Mouse (Mus musculus) MEL-GATA-1-ER (cell line): Measurements from ENCODE around the gene Pcnx2.
A peak's percentile ranks its signal among the peaks of the same experiment; 100 is the strongest.

Source experiments
- DNase-seq: peaks from one replicate; pipeline ENCODE4 v3.0.0-alpha.2; 2012; ENCODE audit warnings: low read depth; ENCODE audit errors: extremely low read depth

Pcnx2 gene

DNA sequence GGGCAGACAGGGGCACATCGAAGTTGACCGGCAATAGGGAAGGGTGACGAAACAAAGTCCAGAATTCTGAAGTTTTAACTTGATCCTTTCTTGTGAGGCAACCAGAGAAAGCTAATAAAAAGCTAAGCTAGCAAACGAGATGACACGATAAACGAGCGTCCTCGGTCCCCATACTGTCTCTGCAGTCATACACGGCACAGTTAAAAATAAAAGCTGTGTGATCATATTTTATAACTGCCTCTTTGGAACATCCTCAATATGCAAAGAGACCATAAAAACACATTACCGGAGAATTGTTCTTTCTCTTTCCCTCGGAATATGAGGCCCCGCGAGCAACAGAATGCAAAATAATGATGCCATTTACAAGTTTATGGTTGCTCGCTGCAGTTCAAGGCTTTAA lies 76.1 kb downstream of the Pcnx2 start:
- DNase-seq, result no peak

DNA sequence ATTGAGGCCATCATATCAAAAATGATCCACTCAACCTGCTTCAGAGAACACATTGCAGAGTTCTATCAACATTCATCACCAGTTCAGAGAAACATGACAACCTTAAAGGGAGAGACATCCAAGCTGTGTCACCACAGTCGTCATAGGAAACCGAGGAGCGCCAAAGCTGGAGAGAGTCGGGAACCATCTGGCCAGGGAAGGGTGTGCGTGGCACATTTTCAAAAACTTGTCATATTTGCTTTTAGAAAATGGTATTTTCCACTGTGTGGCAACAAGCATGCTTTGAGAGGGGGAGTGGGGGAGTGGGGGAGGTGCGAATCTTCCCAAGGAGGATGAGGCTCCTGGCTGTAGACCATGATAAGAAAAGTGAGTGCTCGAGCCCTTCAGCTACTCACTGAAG lies 78.3 kb downstream of the Pcnx2 start:
- no peak for DNase-seq

DNA sequence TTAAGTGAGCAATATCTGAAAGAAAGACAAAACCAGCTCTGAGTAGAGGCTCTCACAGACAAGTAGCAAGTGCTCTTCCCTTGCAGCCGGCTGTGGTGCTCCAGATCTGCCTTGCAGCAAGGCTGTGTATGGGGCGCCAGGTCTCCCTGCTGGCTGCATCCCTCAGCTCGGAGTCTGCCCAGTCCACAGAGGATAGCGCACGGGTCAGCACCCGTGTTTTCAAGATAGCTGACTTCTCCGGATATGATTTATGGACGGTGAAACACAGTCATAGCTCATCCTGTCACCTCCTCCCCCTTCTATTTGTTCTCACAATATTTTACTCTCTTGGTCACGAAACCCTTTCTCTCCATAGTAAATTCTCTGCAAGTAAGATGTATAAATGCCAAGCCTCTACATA lies 79.3 kb downstream of the Pcnx2 start:
- DNase-seq, result no peak

DNA sequence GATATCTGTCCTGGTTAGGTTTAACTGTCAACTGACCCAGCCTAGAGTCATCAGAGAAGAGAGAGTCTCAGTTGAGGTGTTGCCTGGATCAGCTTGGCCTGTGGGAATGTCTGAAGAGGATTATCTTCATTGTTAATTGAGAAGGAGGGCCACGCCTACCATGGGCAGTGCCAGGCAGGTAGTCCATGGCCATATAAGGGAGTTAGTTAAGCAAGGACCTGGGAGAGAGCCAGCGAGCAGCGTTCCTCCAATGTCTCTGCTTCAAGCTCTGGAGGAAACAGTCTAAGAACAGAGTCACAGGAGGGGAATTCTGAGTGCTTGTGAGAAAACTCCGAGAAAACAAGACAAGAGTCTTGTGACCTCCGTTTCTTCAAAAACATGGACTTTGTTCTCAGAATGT lies 81.4 kb downstream of the Pcnx2 start:
- no peak for DNase-seq

DNA sequence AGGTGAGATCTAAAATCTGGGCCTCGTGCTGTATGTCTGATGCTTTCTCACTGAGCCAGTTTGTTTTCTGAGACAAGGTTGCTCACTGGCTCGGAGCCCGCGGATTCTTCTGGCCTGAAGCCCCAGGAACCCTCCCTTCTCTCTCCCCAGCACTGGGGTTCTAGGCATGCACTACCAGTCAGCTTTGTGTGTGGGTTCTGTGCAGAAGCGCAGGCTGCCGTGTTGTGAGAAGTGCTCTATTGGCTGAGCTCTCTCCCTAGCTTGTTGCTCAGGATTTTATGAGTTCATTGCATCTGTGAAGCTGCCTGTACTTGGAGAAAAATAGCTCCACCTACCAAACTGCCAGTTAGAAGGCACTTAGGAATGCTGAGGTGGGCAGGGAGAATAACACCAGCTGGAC lies 89.3 kb downstream of the Pcnx2 start:
- DNase-seq, result no peak

DNA sequence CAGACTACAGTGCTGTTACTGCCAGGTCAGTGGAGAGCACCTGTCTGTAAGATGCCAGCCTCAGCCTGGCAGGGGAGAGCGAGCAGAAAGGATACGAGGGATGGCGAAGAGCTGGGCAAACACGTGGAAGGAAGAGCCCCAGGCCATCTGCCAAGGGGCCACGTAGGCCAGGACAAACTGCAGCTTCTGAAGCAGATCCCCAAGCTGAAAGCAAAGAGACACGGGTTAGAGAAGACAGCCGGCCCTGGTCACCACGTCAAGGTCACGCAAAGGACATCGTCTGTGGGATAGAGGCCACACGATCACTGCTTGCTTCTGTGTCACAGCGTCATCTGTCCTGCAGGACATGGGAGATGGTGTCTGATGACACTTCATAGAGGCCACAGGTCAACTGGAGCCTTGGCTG lies 90.2 kb downstream of the Pcnx2 start:
- DNase-seq, result no peak

DNA sequence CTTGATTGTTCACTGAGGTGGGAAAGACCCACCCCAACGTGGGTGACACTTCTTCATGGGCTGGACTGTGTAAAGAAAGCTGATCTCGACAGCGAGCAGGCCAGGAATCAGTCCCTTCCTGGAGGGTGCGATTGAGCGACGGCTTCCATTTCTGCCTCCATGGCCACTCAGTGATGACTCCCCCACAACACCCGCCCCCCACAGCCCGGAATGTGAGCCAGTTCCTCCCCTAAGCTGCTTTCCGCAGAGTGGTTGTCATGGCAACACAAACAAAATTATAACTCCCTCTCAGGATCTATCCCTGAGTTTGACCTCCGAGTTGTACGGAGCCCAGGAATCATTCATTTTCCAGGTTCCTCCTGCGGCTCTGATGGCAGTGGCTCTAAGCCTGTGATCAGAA lies 91.7 kb downstream of the Pcnx2 start:
- DNase-seq, result no peak

DNA sequence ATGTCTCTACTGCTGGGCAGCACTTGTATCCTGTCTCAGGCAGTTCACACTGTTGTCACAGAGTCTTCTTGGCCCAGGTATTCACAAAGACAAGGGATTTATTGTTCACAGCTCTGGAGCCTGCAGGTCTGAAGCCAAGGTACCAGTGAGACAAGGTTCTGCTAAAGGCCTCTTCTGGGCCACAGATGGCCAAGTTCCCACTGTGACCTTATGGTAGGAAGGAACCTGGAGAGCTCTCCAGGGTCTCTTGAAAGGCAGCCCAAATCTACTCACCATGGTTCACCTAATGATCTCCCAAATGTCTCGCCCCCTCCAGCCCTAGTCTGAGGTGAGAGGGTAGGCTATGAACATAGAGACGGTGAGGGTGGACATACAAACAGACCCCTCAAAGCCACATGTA lies 101.1 kb downstream of the Pcnx2 start:
- DNase-seq, result no peak

DNA sequence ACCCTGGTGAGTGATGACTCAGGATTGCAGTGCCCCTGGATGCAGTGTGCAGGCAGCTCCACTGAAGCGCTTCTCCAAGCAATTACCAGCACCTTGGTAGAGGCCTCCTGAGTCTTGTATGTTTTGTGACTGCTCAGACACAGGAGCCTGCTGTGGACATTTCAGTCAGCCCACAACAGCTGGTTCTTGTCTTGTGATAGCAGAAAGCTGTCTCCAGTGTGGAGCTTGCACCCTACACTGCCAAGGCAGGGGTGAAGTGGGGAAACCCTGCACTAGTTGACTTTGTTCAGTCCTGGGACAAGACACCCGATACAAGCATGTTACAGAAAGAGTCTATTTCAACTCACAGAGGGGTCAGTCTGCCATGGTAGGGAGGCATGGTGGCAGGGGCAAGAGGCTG lies 102.8 kb downstream of the Pcnx2 start:
- DNase-seq, result no peak

DNA sequence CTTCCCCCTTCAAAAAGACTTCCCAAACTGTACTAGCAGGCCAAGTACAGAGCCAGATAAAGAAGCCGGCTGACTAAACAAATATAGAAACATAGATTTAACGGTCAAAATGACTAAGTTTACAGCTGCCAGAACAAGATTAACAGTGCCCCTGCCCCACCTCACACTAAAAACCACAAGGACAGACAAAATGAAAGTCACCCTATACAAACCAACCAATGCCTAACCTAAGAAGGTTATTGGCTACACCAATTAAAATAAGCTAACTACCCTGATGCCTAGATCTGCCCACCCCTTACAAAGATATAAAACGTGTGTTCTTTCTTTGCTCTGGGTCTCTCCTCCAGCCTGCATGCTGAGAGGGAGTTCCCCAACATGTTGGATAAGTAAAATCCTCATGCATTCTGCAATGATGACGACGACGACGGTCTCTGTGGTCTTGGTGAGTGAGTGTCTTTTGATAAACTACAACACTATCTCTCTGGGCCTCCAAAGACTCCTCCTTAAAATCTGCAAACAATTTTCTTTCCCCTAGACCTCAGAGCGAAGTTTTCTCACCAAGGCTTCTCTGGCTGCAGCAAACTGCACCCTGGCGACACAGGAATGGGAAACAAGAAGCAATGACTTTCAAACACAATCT lies 105.2 kb downstream of the Pcnx2 start:
- peak; percentile 9 for DNase-seq

DNA sequence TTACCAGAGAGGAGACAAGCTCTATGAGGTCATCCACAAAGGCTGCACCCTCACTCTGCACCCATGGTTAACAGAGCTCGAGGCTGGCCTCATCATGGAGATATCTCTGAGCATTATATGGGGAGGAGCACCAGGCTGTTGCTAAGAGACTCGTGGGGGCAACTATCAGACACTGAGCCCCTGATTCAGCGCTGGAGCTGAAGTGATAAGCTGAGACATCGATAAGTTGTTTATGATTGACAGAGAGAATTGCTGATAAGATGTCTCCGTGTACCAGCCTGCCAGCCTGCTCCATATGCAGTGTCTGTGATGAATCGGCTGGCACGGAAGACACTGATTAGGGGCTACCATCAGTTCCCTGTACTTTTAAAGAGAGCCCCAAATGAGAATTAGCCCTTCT lies 111.2 kb downstream of the Pcnx2 start:
- DNase-seq, result no peak

DNA sequence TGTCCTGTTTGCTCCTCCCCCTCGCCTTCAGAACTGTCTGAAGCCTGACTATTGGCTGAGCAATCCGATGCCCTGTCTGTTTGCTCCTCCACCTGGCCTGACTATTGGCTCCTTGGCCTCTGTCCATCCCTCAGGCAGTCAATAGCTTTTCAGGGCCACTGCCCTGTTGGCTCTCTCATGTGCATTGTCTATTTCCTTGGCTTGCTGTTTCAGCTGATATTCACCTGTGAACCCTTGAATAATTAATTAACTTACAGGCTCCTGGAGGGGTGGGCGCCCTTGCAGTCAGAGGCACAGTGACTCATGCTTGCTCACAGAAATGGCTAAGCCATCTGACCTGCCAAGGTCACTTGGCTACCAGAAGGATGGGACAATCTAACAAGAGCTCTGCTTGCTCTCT lies 116.0 kb downstream of the Pcnx2 start:
- no peak for DNase-seq

DNA sequence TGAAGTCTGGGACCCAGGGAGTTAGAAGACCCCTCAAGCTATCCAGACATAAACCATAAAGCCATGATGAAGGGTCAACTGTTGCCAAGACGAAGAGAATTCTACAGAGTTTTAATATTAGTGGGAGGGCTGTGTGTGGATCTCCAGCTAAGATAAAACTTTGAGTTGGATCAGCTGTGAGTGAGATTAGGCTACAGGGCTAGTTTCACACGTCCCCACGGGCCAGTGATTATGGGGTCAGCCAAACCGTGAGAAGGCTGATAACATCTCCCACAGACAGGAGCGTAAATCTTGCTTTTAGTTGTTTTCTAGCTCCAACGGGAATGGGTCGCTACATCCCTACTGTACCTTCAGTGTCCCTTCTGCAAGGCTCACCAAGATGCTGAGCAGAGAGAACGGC lies 118.5 kb downstream of the Pcnx2 start:
- no peak for DNase-seq

DNA sequence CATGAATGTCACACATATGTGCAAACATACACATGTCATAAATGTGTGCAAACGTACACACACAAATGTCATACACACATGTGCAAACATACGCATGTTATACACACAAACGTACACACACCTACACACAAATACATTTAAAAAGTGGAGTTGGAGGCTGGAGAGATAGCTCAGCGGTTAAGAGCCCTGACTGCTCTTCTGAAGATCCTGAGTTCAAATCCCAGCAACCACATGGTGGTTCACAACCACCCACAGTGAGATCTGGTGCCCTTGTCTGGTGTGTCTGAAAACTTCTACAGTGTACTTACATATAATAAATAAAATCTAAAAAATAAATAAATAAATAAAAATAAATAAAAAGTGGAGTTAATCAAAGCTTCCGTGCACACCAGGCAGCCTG lies 119.2 kb downstream of the Pcnx2 start:
- no peak for DNase-seq

DNA sequence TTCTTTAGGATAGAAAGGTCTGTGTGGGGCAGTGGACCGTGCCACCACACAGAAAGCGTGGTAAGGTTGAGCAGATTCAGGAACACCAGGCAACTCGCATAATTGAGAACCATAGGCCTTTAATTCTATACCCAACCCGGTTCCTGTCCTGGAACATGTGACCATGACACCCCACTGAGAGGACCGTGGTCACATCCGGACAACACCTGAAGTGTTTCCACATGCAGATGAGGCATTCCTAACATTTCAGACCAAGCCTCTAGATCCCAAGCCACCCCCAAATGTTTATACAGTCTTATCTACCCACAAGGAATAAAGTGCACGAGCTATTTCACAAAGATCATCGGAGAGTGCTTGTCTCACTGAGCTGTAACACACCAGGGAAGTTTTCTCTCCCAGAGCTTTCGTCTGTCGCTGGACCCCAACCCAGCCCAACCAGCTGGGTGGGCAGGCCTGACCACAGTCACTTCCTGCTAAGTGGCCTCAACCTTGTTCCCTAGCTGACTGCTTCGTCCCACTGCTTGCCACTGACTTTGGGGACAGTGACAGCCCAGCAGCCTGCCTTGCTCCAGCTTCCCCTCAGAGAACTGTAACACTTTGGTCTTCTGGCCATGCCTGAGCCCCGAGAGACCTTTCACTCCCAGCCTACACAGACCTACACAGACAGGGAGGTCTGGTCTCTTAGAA lies 120.5 kb downstream of the Pcnx2 start:
- no peak for DNase-seq

DNA sequence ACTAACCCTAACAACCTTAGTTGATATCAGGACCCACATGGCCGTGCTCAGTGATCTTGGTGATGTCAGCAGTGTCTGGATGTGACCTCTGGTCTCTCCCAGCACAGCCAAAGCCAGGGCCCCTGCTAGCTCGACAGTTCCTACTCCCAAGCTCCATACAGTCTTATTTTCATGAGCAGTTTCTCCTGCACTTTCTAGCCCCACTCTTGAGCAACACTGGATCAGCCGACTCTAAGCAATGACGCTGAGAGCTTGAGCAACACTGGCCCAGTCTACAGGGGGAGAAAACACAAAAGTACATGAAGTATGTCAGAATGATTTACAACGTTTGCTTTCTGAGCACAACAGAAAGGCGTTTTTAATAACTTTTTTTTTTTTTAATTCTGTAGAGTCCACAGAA lies 121.3 kb downstream of the Pcnx2 start:
- no peak for DNase-seq

DNA sequence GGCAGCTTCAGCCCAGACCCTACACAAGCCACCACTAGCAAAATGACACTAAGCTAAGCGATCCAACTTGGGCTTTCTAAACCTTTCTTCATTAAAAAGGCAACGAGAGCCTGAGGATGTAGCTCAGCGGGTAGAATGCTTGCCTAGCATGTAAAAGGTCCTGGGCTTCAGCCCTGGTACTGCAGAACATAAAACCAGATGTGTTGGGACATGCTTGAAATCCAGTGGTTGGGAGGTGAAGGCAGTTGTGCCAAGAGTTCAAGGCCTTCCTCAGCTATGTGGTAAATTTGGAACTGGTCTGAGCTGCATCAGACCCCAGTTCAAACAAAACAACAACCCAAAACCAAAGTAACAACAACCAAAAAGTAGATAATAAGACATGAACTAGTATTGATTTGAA lies 121.8 kb downstream of the Pcnx2 start:
- no peak for DNase-seq

DNA sequence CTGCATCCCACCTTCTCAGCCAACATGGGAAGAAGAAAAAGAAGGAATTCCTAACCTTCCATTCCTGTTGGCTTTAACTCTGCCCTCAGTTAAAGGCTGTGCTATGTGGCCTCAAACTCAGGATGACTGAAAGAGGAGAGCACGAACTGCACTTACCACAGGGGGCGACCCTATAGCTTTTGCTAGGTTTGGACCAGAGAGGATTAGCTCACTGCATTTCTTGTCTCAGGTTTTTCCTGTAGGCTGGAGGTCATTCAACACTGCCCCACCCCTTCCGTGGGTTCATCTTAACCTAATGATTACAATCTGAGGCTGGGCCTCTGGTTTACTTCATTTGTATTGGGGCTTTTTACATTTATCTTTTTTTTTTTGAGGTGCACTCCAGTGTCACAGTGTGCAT lies 123.1 kb downstream of the Pcnx2 start:
- DNase-seq, result no peak

DNA sequence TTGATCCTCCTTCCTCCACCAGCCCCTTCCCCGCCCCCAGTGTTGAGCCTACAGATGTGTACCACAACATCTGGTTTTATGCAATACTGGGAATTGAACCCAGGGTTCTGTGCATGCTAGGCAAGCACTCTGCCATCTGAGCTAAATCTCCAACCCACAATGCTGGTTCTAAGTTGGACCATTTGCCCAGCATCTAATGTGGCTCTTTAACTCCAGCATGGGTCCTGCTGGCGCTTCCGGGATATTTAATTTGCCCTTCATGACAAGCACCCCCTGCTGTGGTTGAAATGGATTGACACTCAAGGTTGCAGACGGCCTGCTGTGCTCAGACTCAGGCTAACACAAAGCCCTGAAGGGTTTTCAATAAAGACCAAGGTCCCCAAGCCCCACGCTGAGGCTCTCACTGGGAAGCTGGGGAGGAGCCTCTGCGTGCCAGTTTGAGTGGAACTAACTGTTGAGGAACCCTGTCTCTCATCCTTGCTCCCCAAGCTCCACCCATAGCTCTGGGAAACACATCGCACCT lies 124.8 kb downstream of the Pcnx2 start:
- DNase-seq, result no peak

DNA sequence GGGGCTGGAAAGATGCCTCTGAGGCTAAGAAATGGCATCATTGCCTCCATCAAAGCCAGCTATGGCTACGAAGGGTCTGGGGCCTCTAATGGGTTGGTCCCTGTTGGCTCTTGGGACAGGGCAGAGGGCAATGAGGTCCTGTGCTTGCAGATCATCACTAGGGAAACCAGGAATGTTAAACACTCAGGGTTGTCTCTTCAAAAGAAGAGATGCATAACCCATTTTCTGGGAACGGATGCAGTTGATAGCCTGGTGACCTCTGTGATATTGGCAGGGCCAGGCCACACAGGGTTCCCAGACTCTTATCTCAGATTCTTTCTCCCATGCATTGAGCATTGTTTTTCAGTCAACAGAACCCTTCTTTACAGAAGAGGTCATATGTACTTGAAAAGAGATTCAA lies 125.8 kb downstream of the Pcnx2 start:
- DNase-seq, result no peak

DNA sequence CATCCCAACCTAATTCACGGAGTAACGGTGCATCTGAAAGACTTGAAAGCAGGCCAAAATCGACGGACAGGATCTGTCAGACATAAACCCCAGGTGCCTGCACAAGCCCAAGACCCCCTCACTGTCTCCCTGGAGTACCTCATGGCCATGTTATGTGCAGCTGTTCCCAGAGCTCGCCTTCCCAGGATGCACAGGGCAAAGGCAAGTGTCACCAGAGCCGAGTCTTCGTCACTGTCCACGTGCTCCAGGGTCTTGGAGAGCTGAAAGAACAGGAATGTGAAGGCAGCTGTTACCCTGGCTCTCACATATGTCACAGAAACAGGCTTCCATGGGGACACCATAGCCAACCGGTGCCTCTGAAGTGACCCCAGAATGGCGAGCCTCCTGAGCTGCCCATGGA lies 130.0 kb downstream of the Pcnx2 start:
- no peak for DNase-seq

DNA sequence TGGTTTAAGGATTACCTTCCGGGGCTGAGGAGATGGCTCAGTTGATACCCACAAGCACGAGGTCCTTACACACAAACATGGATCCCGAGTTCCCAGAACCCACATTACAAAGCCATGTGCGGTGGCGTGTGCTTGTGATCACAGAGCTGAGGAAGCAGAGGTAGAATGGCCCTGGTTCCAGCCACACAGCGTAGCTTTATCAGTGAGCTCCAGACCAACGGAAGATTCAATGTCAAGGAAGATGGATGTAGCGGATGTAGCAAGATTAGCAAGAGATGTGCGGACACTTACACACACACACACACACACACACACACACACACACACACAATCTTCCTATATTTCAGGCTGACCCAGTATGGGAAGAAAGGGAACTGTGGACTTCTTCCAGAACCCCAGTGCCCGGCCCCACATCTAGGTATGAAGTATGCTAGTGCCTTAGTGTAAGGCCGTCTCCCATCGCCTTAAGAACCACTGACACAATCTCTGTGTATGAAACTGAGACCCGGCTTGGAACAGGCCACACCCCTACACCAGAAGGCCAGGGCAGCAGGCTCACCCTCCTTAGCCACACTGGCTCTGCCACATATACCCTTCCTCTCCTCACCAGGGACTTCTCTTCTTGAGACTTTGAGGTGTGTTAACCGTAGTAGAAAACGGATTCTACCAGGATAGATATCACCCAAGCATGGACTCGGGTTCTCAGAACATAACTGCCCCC lies 134.9 kb downstream of the Pcnx2 start:
- DNase-seq, result no peak

DNA sequence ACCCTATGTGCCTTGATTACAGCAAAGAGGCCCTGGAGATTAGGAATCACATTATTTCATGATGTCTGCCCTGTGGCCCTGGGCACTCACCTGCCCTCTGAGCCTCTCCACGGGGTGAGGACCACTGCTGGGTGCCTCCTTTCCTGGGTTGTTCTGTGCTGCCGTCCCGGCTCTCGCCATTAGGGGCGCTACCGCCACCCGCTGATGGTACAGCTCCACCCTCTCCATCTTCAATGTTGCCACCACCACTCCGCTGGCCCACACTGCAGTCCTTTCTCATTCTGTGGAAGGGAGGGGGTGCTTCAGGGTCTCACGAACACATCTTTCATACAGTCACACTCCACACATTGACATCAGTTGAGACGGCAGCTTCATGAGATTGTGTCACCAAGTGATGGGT lies 139.1 kb downstream of the Pcnx2 start:
- DNase-seq, result no peak
